Mouse (Mus musculus): ENCODE results near the gene Tlr11.

Gene Tlr11

DNA sequence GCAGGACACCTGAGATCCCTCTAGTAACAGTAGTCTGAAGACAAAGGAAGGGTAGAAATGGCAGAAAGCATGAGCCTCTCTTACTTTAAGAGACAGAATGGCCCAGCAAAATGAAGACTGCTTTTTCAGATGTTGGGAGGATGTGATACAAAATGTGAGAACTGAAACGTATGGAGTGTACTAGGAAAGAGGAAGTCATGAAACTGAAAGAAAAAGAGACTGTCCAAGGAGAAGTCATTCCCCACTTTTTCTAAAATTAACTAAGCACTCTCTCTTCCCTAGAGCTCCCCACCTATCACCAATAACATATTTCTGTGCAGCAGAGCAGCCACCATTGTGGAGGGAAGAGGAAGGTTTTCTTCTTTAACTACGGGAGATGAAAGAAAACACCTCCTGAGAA, at the start of gene Tlr11:
TSS of gene Tlr11 (plus strand) at position 322 of the 400 bp plus-strand sequence.
- in situ Hi-C loops (cut with MboI) = no loop called here

DNA sequence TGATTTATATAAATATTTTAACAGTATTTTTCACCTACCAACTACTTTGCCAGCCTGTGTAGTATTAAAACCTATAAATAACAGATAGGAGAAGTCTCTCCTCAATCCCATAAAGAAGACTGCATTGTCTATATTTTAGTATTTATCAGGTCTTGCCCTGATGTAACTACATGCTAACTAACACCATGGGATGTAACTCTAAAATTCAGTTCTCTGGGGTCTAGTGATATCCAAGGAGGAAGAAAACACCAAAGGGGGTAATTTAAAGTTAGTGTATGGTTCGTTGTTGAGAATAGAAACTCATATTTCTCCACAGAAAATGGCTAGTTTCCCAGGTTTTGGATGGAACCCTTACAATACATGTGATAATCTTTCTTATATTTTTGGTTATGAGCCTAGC, 31.1 kb upstream of the Tlr11 start, which contains the start of gene Olfr734:
TSS of gene Olfr734 (minus strand) at position 101 of the 400 bp plus-strand sequence.
- in situ Hi-C loops (cut with MboI) = no loop called here

DNA sequence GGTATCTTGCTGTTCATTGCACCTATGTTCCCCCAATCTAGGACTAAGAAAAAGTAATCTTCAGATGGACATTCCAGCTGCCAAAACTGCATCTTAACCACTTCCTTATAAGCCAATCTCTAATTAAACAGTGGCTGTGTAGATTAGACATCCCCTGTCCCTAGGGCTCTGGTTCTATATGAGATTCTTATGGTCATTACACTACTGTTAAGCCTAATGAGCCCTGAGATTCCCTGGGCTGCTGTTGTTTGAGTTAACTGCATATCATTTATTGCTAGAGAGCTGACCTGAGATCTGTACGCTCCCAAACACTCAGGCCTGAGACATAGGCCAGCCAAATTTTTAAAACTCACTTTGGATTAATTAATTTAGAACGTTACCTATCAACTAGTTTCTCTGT, 8.9 kb upstream of the Tlr11 start, which contains the start of gene Olfr735:
TSS of gene Olfr735 (minus strand) at position 77 of the 400 bp plus-strand sequence.
- in situ Hi-C loops (cut with MboI) = no loop called here

DNA sequence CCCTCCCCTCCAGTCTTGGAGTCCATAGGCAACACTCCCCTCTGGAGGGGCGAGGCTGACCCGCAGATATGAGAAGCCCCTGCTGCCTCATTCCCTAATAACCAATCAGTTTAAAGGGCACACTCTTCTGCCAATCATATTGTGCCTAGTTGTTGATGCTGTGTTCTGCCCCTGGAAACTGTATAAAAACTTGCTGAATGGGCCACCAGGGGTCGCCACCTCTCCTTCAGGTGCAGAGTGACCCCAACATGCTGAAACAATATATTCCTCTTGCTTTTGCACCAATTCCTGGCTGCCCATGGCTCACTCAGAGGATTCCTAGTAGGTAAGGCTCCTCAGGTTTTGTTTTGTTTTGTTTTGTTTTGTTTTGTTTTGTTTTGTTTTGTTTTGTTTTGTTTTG, 5.3 kb upstream of the Tlr11 start:
- in situ Hi-C loops (cut with MboI) = no loop called here

DNA sequence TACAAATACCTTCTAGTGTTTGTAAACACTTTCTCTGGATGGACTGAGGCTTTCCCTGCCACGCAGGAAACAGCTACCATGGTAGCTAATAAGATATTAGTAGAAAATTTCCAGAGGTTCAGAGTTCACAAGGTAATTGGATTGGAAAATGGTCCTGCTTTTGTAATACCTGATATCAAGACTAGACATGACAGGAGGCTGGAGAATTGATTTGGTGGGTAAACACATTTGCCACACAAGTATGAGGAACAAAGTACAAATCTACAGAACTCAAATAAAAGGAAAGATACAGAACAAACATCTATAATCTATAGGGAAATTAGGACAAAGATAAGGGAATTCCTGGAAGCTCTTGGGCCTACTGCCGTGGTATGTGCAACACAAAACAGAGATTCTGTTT, 989 bp upstream of the Tlr11 start:
- in situ Hi-C loops (cut with MboI) = no loop called here

DNA sequence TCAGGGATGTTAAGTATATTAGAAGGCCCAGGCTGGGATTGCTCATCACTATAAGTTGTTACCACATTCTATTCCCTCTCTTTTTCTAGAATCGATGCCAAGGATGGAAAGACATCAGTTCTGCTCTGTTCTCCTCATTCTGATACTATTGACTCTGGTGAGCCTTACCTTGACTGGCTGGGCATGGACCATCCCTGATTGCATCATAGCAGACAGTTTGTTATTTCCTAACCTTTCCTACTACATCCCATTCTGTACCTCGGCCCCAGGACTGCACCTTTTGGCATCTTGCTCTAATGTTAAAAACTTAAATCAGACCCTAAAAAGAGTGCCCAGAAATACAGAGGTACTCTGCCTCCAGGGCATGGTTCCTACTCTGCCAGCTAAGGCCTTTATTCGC, 2.8 kb downstream of the Tlr11 start:
- in situ Hi-C loops (cut with MboI) = no loop called here

DNA sequence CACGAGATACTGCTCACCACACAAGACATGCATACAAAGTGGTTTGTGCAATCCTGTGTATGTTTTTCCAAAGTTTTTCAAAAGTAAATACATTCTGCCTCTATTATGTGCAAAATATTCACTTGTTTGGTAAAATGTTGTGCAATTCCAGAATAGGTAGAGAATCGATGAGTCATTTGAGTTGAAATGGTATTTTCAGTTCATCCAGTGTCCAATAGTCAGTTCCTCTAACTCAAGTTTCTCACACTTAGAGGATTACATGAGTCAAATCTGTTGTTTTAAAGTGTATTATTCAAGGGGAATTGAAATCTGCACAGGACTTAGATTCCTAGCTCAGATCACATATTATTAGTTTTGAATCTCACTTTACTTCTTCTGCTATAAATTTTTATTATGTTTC, 5.8 kb downstream of the Tlr11 start:
- in situ Hi-C loops (cut with MboI) = no loop called here

DNA sequence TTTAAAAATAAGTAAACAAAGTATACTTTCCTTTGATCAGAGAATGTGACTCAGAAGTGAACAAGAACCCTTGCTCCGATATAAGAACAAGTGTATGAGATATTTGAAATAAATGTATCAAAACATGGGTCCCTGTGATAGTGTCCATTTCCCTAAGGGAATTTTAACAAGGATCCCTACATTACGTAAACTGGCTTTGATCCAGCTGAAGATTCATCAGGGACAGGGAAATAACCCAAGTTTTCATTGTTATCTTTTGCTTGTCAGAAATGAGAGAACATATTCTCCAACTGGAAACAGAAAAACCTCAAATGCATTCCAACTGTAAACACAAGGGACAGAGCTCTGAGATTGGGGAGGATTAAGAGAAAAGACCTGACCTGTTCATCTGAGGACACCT, 23.1 kb downstream of the Tlr11 start, which contains the start of gene Olfr736:
TSS of gene Olfr736 (plus strand) at position 301 of the 400 bp plus-strand sequence.
- in situ Hi-C loops (cut with MboI) = no loop called here

DNA sequence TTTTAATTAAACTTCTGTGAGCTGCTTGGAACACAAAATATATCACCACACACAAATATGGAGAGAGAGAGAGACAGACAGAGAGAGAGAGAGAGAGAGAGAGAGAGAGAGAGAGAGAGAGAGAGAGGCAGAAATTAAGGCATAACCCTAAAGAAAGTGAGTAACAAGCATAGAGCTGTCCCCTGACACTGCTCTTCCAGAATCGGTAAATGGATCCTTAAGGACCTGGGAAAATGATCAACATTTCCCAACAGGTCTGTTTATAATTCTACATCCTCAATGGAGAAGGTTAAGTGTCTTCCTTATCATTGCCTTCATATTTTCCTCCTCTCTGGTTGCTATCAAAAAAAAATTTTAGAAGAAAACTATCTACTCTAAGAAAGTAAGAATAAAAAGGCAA, 49.6 kb downstream of the Tlr11 start, which contains the start of gene Olfr738:
TSS of gene Olfr738 (plus strand) at position 301 of the 400 bp plus-strand sequence.
- in situ Hi-C loops (cut with MboI) = no loop called here

Measured in mature B cell (primary cell).